Mouse (Mus musculus) CH12.LX (cell line): Measurements from ENCODE around the gene Crkl. TPM values are rescaled to one million over a fixed set of nuclear protein-coding genes. Genes with fewer than 3 reads are reported as not detected.
A peak's percentile ranks its signal among the peaks of the same experiment; 100 is the strongest.

Experiments used
- DNase-seq: peaks from one replicate; pipeline ENCODE4 v3.0.0-alpha.2; 2013; ENCODE audit errors: extremely low read depth
- H3K27ac ChIP-seq: 2 replicates; pipeline ENCODE4 v1.5.1; 2012; ENCODE audit warnings: low read depth, mild to moderate bottlenecking, control low read depth, moderate library complexity; ENCODE audit not compliant: insufficient read depth
- H3K27me3 ChIP-seq: replicated peaks from 2 replicates; pipeline ENCODE3; 2012; ENCODE audit warnings: inconsistent platforms
- H3K36me3 ChIP-seq, 2 experiments: replicated peaks in 1 of 2; 2 replicates each; pipeline versions ENCODE3 to v1.6.1; 2012; ENCODE audit warnings: inconsistent platforms in 1 of 2, low read length in 1 of 2, mild to moderate bottlenecking in 1 of 2, mixed read lengths in 1 of 2, moderate library complexity in 1 of 2; ENCODE audit not compliant: control insufficient read depth in 1 of 2, insufficient read depth in 1 of 2
- H3K4me1 ChIP-seq, 2 experiments: 2 replicates each; pipeline ENCODE4 v1.6.1; 2012; ENCODE audit warnings: inconsistent platforms in 1 of 2, moderate library complexity in 1 of 2; ENCODE audit not compliant: insufficient read depth in 2 of 2, control insufficient read depth in 1 of 2
- H3K4me2 ChIP-seq: 2 replicates; pipeline ENCODE4 v1.6.1; 2012; ENCODE audit warnings: low read depth, mild to moderate bottlenecking, control low read depth; ENCODE audit not compliant: poor library complexity, insufficient read depth, severe bottlenecking
- H3K4me3 ChIP-seq, 3 experiments: fragments of 150-350 bp in 1 of 3; sonication (generic) in 1 of 3; replicated peaks in 1 of 3; 2 replicates each; pipeline versions ENCODE3 to v1.5.1; 2011 to 2012; ENCODE audit warnings: low read depth in 2 of 3, low read length in 2 of 3, mild to moderate bottlenecking in 2 of 3, moderate library complexity in 2 of 3, control low read depth in 1 of 3, improper control_type of control experiment in 1 of 3, inconsistent platforms in 1 of 3, mixed read lengths in 1 of 3; ENCODE audit not compliant: poor library complexity in 1 of 3
- H3K79me2 ChIP-seq: replicated peaks from 2 replicates; pipeline ENCODE4 v1.6.1; 2012; ENCODE audit warnings: mild to moderate bottlenecking, moderate library complexity; ENCODE audit not compliant: control insufficient read depth, poor library complexity, insufficient read depth, severe bottlenecking; ENCODE audit errors: extremely low read depth
- H3K9ac ChIP-seq: 2 replicates; pipeline ENCODE4 v1.6.1; 2012; ENCODE audit warnings: low read depth, mild to moderate bottlenecking, control low read depth, moderate library complexity; ENCODE audit not compliant: insufficient read depth
- H3K9me3 ChIP-seq: replicated peaks from 2 replicates; pipeline ENCODE3; 2012; ENCODE audit warnings: low read length, inconsistent platforms, mixed read lengths
- CHD1 ChIP-seq: IDR thresholded peaks from 2 replicates; pipeline ENCODE4 v1.6.1; 2012; ENCODE audit warnings: low read depth, low read length, improper control_type of control experiment, inconsistent platforms
- CTCF ChIP-seq, 2 experiments: IDR thresholded peaks in 1 of 2; conservative IDR thresholded peaks in 1 of 2; 2 replicates each; pipeline ENCODE4 v1.5.1; 2011 to 2012; ENCODE audit warnings: low read depth in 2 of 2, low read length in 2 of 2, improper control_type of control experiment in 1 of 2, inconsistent platforms in 1 of 2, mild to moderate bottlenecking in 1 of 2, moderate library complexity in 1 of 2
- ETS1 ChIP-seq: conservative IDR thresholded peaks from 2 replicates; pipeline ENCODE4 v1.6.1; 2012; ENCODE audit warnings: low read depth, mild to moderate bottlenecking, inconsistent platforms, low read length, improper control_type of control experiment, moderate library complexity
- GABPA ChIP-seq: IDR thresholded peaks from 2 replicates; pipeline ENCODE4 v1.6.1; 2012; ENCODE audit warnings: low read depth, low read length, improper control_type of control experiment, inconsistent platforms; ENCODE audit not compliant: insufficient replicate concordance
- MAFK ChIP-seq: IDR thresholded peaks from 2 replicates; pipeline ENCODE4 v1.6.1; 2011; ENCODE audit warnings: low read length, improper control_type of control experiment; ENCODE audit not compliant: insufficient replicate concordance
- POLR2A ChIP-seq: IDR thresholded peaks from 2 replicates; pipeline ENCODE4 v1.6.1; 2011; ENCODE audit warnings: low read depth, mild to moderate bottlenecking, improper control_type of control experiment, low read length
- POLR2AphosphoS2 ChIP-seq: IDR thresholded peaks from 2 replicates; pipeline ENCODE4 v1.6.1; 2011; ENCODE audit warnings: low read depth, low read length, improper control_type of control experiment
- RAD21 ChIP-seq: IDR thresholded peaks from 2 replicates; pipeline ENCODE4 v1.6.1; 2011; ENCODE audit warnings: low read depth, mild to moderate bottlenecking, low read length, improper control_type of control experiment, moderate library complexity
- SMC3 ChIP-seq: IDR thresholded peaks from 2 replicates; pipeline ENCODE4 v1.6.1; 2011; ENCODE audit warnings: low read depth, low read length, improper control_type of control experiment
- TBP ChIP-seq: conservative IDR thresholded peaks from 2 replicates; pipeline ENCODE4 v1.6.1; 2011; ENCODE audit warnings: low read depth, low read length, improper control_type of control experiment
- USF2 ChIP-seq: conservative IDR thresholded peaks from 2 replicates; pipeline ENCODE4 v1.6.1; 2011; ENCODE audit warnings: low read depth, low read length, improper control_type of control experiment
- dilution Hi-C: fragments of 300-500 bp; cut with MboI; formaldehyde crosslinking; loops from 2 replicates; pipeline ENCODE4 v1.14.3; 2020; ENCODE audit warnings: low sequenced_read_pairs; ENCODE audit not compliant: extremely low pct_unique_long_range_greater_than_20kb, extremely low pct_ligation_motif_present
- in situ Hi-C: fragments of 300-500 bp; cut with MboI; formaldehyde crosslinking; loops from 3 replicates; pipeline ENCODE4 v1.14.3; 2019; ENCODE audit warnings: low sequenced_read_pairs, low pct_ligation_motif_present, low pct_unique_long_range_greater_than_20kb, mixed read lengths
- polyA plus RNA-seq: library from polyadenylated mRNA; unstranded; fragments of >175 nt; gene quantifications from 2 replicates; pipeline ENCODE4 v1.2.1, GENCODE M21; 2012; ENCODE audit warnings: low read depth; ENCODE audit not compliant: insufficient read length
- total RNA-seq, 2 experiments: library from RNA; depleted of rRNA; stranded (reverse); fragments of 300-350 nt in 1 of 2; fragments of >200 nt in 1 of 2; gene quantifications; 2 replicates each; pipeline ENCODE4 v1.2.3; 2012 to 2014

The Crkl gene
- total and polyA plus RNA-seq, 3 experiments: 16.9 to 35.6 (median 21.6) TPM

GRCm38 (mm10) chr16:17488478-17489468 is 37.0 kb downstream of the Crkl start:
- Histone ChIP-seq H3K9me3 (no peaks in the 10 kb centered on the region), H3K9ac (no peak overlapping the region), H3K4me1 (peaks cover 6 to 10% of the 10 kb centered on the region in 2 experiments; a peak in 3 of 4 replicates), H3K4me2 (peak overlapping the region; percentile 74), H3K27me3 (peaks cover 17% of the 10 kb centered on the region), H3K27ac (no peak overlapping the region), H3K4me3 (no peak overlapping the region), H3K36me3 (peaks cover 25 to 44% of the 10 kb centered on the region in 2 experiments), H3K79me2 (no peaks in the 10 kb centered on the region)
- dilution Hi-C loops (no loop called here), in situ Hi-C loops (no loop called here)
- peak; percentile 44 for DNase-seq
- no peak for TF ChIP-seq ETS1
- TF ChIP-seq RAD21: peak; percentile 37
- peak; percentile 71 for TF ChIP-seq SMC3
- TF ChIP-seq CHD1: no peak
- peak; percentile 64; the same call in 1 of the 2 replicates for TF ChIP-seq POLR2AphosphoS2
- 0 out of 2 replicates have a peak, but pooled peaks have one; percentile 5 for TF ChIP-seq POLR2A
- TF ChIP-seq CTCF (conservative IDR thresholded peaks at IDR 0.05 in 1 of 2, IDR thresholded peaks at IDR 0.05 in 1 of 2; ENCODE audit: low read depth in 2 of 2, low read length in 2 of 2): peak in 1 of 2 experiments; percentile 71; a peak in 2 of 4 replicates
- no peak for TF ChIP-seq GABPA

GRCm38 (mm10) chr16:17489469-17490111 is 37.8 kb downstream of the Crkl start, which contains the start of gene Aifm3:
Aifm3 (plus strand) TSS chr16:17489611.
- no peak for TF ChIP-seq USF2
- TF ChIP-seq SMC3: no peak
- TF ChIP-seq MAFK: no peak
- TF ChIP-seq TBP: no peak
- Histone ChIP-seq H3K27ac (no peak within 1 kb of the TSS), H3K4me2 (peak within 1 kb of the TSS; percentile 74), H3K4me3 (no peak within 1 kb of the TSS), H3K9me3 (no peaks in the 10 kb centered on the region), H3K36me3 (peaks cover 18 to 35% of the 10 kb centered on the region in 2 experiments), H3K9ac (no peak within 1 kb of the TSS), H3K79me2 (no peaks in the 10 kb centered on the region), H3K27me3 (peaks cover 17% of the 10 kb centered on the region), H3K4me1 (peaks cover 6 to 10% of the 10 kb centered on the region in 2 experiments; a peak in 3 of 4 replicates)
- in situ Hi-C loops (no loop called here), dilution Hi-C loops (no loop called here)
- no peak for DNase-seq
